Mouse (Mus musculus) heart, postnatal 0 days (tissue): ENCODE measurements around the gene Cry2.

Experiments
- CTCF ChIP-seq: IDR thresholded peaks from 2 replicates; pipeline ENCODE4 v1.5.1; 2016; ENCODE audit warnings: antibody characterized with exemption, control low read depth, low read depth
- EP300 ChIP-seq: IDR thresholded peaks from 2 replicates; pipeline ENCODE4 v1.6.1; 2016; ENCODE audit warnings: antibody characterized with exemption, low read depth

GRCm38 (mm10) chr2:92423702-92424461 is 10.0 kb downstream of the Cry2 start:
- TF ChIP-seq EP300 (peak; percentile 79; the same call in 1 of the 2 replicates), CTCF (peak; percentile 21; the same call in 1 of the 2 replicates)
